In the genomic region with DNA sequence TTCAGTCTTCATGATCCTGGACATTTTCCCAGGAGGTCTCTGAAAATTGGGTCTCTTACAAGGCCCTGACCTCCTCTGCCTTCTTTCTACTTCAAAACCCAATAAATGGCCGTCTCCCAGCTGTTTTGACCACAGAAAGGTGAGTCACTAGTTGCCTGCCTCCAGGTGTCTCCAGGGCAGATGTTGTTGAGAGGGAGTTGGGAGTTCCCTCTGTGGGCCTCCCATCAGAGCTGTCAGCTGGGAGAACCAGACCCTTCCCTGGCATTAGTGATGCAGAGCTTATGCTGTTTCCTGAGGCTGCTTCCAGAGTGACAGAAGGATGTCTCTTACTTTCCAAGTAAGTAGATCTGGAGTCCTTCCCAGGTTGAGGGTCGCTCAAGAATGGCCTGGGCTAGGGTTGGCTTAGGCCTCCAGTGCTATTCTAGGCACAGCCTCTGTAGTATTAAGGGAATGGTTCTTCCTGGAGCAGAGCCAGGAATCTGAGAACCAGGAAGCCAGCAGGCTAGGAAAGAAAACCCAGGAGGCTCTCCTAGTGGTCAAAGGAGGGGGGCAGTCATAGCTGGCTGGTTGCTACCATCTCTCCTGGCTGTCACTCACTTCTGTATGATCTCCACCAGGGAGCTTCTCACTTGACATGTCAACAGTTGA, we compare ENCODE assay signal across 8 mouse cellular contexts. TPM values are rescaled to one million over a fixed set of nuclear protein-coding genes. Genes with fewer than 3 reads are reported as not detected.
DNase-seq lines count a peak whose midpoint lies in the region; ATAC-seq lines count a peak whose summit lies in the region.

No protein-coding gene starts in this region.

- intact Hi-C loops in left cerebral cortex, postnatal 36 days (cut with DNase I), result loop anchor here (2.0 to 10.0 kb wide), 3 partner anchors 26 to 298 kb away; partner anchors contain the start of genes Map1lc3a and Pigu

- H3K27me3 ChIP-seq in embryonic facial prominence, embryonic 14.5 days (replicated peaks; ENCODE audit: control insufficient read depth, insufficient read depth, low read length), result 0 out of 2 replicates have a peak, but pooled peaks cover 6% of the 10 kb centered on the region
- H3K27me3 ChIP-seq in heart, embryonic 14.5 days (ENCODE audit: control insufficient read depth, insufficient read depth, low read length), result no peaks in the 10 kb centered on the region
- peaks cover 9% of the 10 kb centered on the region; the same call in 1 of the 2 replicates for H3K27me3 ChIP-seq in kidney, embryonic 16.5 days (ENCODE audit: insufficient read depth, low read length)
- peaks cover 48% of the 10 kb centered on the region for H3K27me3 ChIP-seq in midbrain, embryonic 10.5 days (ENCODE audit: low read depth, poor library complexity, severe bottlenecking)

- ATAC-seq in embryonic facial prominence, embryonic 14.5 days (ENCODE audit: low read depth), result no peak
- peak; percentile 28 for ATAC-seq in heart, embryonic 14.5 days (ENCODE audit: insufficient number of reproducible peaks, insufficient read depth, low FRiP score, low read depth)
- ATAC-seq in kidney, embryonic 16.5 days (ENCODE audit: low FRiP score, low TSS enrichment), result no peak

- H3K9me3 ChIP-seq in embryonic facial prominence, embryonic 14.5 days (ENCODE audit: control insufficient read depth, low read length), result no peaks in the 10 kb centered on the region
- H3K9me3 ChIP-seq in heart, embryonic 14.5 days (ENCODE audit: control insufficient read depth, low read length), result no peaks in the 10 kb centered on the region
- H3K9me3 ChIP-seq in kidney, embryonic 16.5 days (ENCODE audit: low read length), result no peaks in the 10 kb centered on the region
- H3K9me3 ChIP-seq in midbrain, embryonic 10.5 days (replicated peaks), result no peaks in the 10 kb centered on the region

- 77% methylated on average over 2 of the region's 2 CpGs for WGBS in embryonic facial prominence, embryonic 14.5 days
- 34% methylated on average over 2 of the region's 2 CpGs for WGBS in heart, embryonic 14.5 days
- 79% methylated on average over 2 of the region's 2 CpGs for WGBS in kidney, embryonic 16.5 days
- WGBS in midbrain, embryonic 10.5 days, result 85% methylated on average over 2 of the region's 2 CpGs

- peak overlapping the region; percentile 70 for H3K4me2 ChIP-seq in embryonic facial prominence, embryonic 14.5 days (ENCODE audit: low read depth, low read length)
- peak overlapping the region; percentile 78 for H3K4me2 ChIP-seq in heart, embryonic 14.5 days (ENCODE audit: low read length)
- peak overlapping the region; percentile 94 for H3K4me2 ChIP-seq in kidney, embryonic 16.5 days (replicated peaks; ENCODE audit: low read depth, low read length)

- peak overlapping the region; percentile 98; the same call in 1 of the 2 replicates for H3K27ac ChIP-seq in embryonic facial prominence, embryonic 14.5 days (replicated peaks; ENCODE audit: low read depth, low read length)
- peak overlapping the region; percentile 67 to 100 for H3K27ac ChIP-seq in heart, embryonic 14.5 days (replicated peaks in 1 of 2; ENCODE audit: control insufficient read depth in 1 of 2, insufficient read depth in 1 of 2, low read depth in 2 of 2, low read length in 2 of 2)
- H3K27ac ChIP-seq in kidney, embryonic 16.5 days (ENCODE audit: low read length), result no peak overlapping the region
- H3K27ac ChIP-seq in midbrain, embryonic 10.5 days (replicated peaks), result no peak overlapping the region

- DNase-seq in right cerebral cortex, postnatal 10 days (ENCODE audit: low spot score in 2 of 2), result peak; percentile 48 to 65
- DNase-seq in right cerebral cortex, postnatal 36 days (ENCODE audit: low spot score in 2 of 2), result no peak
- peak; percentile 48 for DNase-seq in embryonic facial prominence, embryonic 14.5 days (ENCODE audit: low spot score)
- DNase-seq in midbrain, embryonic 10.5 days (ENCODE audit: low spot score), result no peak
- no peak for DNase-seq in thymus, adult 18-20 months
- DNase-seq in left cerebral cortex, postnatal 36 days (ENCODE audit: low spot score in 2 of 2), result no peak

- H3K36me3 ChIP-seq in embryonic facial prominence, embryonic 14.5 days (ENCODE audit: control insufficient read depth, insufficient read depth, low read length), result no peaks in the 10 kb centered on the region
- H3K36me3 ChIP-seq in heart, embryonic 14.5 days (ENCODE audit: control insufficient read depth, insufficient read depth, low read length), result peaks cover 33% of the 10 kb centered on the region
- 0 out of 2 replicates have a peak, but pooled peaks cover 7% of the 10 kb centered on the region for H3K36me3 ChIP-seq in kidney, embryonic 16.5 days (ENCODE audit: insufficient read depth, low read length)
- H3K36me3 ChIP-seq in midbrain, embryonic 10.5 days, result peaks cover 29% of the 10 kb centered on the region

- no peak overlapping the region for H3K9ac ChIP-seq in embryonic facial prominence, embryonic 14.5 days (ENCODE audit: low read depth, low read length)
- peak overlapping the region; percentile 95 for H3K9ac ChIP-seq in heart, embryonic 14.5 days (ENCODE audit: low read length)
- no peak overlapping the region for H3K9ac ChIP-seq in kidney, embryonic 16.5 days (replicated peaks; ENCODE audit: low read length)

- peaks cover 12% of the 10 kb centered on the region for H3K4me1 ChIP-seq in embryonic facial prominence, embryonic 14.5 days (ENCODE audit: control insufficient read depth, insufficient read depth, low read length)
- peaks cover 9 to 33% of the 10 kb centered on the region in 2 experiments for H3K4me1 ChIP-seq in heart, embryonic 14.5 days (ENCODE audit: control insufficient read depth in 2 of 2, insufficient read depth in 2 of 2, low read length in 2 of 2)
- peaks cover 30% of the 10 kb centered on the region for H3K4me1 ChIP-seq in kidney, embryonic 16.5 days (ENCODE audit: insufficient read depth, low read length)
- peaks cover 53% of the 10 kb centered on the region for H3K4me1 ChIP-seq in midbrain, embryonic 10.5 days

- H3K4me3 ChIP-seq in embryonic facial prominence, embryonic 14.5 days (ENCODE audit: low read depth, low read length), result peak overlapping the region; percentile 81
- peak overlapping the region; percentile 78 to 84 for H3K4me3 ChIP-seq in heart, embryonic 14.5 days (ENCODE audit: control insufficient read depth in 1 of 2, insufficient read depth in 1 of 2, low read depth in 1 of 2, low read length in 2 of 2)
- peak overlapping the region; percentile 96 for H3K4me3 ChIP-seq in kidney, embryonic 16.5 days (ENCODE audit: low read length)
- peak overlapping the region; percentile 85 for H3K4me3 ChIP-seq in midbrain, embryonic 10.5 days

RNA-seq across cellular contexts. Expression of gene Trp53inp2, which starts 2.1 kb away (rescaled TPM):
- 25.9 and 29.2 TPM in 2 replicates for polyA plus RNA-seq in embryonic facial prominence, embryonic 14.5 days (2014; fragmentation: Nextera tagmentation; extraction: Ambion mirVana)
- 96.9 and 97.0 TPM in 2 replicates for polyA plus RNA-seq in heart, embryonic 14.5 days (2014; fragmentation: Nextera tagmentation; extraction: Ambion mirVana)
- polyA plus RNA-seq in kidney, embryonic 16.5 days (2015; fragmentation: Nextera tagmentation; extraction: Ambion mirVana), result 28.5 and 36.9 TPM in 2 replicates
- polyA plus RNA-seq in midbrain, embryonic 10.5 days (2016; fragmentation: Nextera tagmentation; extraction: Ambion mirVana), result 43.6 and 75.1 TPM in 2 replicates
- 100 to 1,000 TPM; 147 to 173 TPM for total RNA-seq in left cerebral cortex, postnatal 36 days (2021)

RNA-seq across cellular contexts. Expression of gene Pigu, which starts 25.7 kb away (rescaled TPM):
- polyA plus RNA-seq in embryonic facial prominence, embryonic 14.5 days (2014; fragmentation: Nextera tagmentation; extraction: Ambion mirVana), result 43.7 and 47.9 TPM in 2 replicates
- polyA plus RNA-seq in heart, embryonic 14.5 days (2014; fragmentation: Nextera tagmentation; extraction: Ambion mirVana), result 54.1 and 57.0 TPM in 2 replicates
- 65.0 and 72.5 TPM in 2 replicates for polyA plus RNA-seq in kidney, embryonic 16.5 days (2015; fragmentation: Nextera tagmentation; extraction: Ambion mirVana)
- polyA plus RNA-seq in midbrain, embryonic 10.5 days (2016; fragmentation: Nextera tagmentation; extraction: Ambion mirVana), result 57.1 and 58.5 TPM in 2 replicates
- total RNA-seq in left cerebral cortex, postnatal 36 days (2021), result 10 to 100 TPM; 25.7 to 30.5 TPM

Comparison
In these comparisons a context has a peak if more than half of its experiments do, and no peak if none do; other contexts are left out.
1. DNase-seq: peak in right cerebral cortex, postnatal 10 days (2 of 2) and embryonic facial prominence, embryonic 14.5 days (single experiment); none in right cerebral cortex, postnatal 36 days (0 of 2), midbrain, embryonic 10.5 days (single experiment), thymus, adult 18-20 months (0 of 2) and left cerebral cortex, postnatal 36 days (0 of 2).
2. H3K27ac ChIP-seq: peak in embryonic facial prominence, embryonic 14.5 days (single experiment) and heart, embryonic 14.5 days (2 of 2); none in kidney, embryonic 16.5 days (single experiment) and midbrain, embryonic 10.5 days (single experiment).
3. Peak in every context shown above with its lines, with median percentiles within 50 percentile points of each other: H3K4me2 ChIP-seq and H3K4me3 ChIP-seq.